Mouse (Mus musculus): ENCODE measurements at regions not wholly inside any gene's neighbourhood (a gene's known extent, or its start where the extent isn't known, plus 50 kb on each side); places are given as distances from the start of the nearest gene placed in this dataset.
"Not testable (repeated sequence)": the region's sequence is repeated elsewhere in the genome, so short reads cannot be mapped to it uniquely, and the experiment has no call there.

DNA sequence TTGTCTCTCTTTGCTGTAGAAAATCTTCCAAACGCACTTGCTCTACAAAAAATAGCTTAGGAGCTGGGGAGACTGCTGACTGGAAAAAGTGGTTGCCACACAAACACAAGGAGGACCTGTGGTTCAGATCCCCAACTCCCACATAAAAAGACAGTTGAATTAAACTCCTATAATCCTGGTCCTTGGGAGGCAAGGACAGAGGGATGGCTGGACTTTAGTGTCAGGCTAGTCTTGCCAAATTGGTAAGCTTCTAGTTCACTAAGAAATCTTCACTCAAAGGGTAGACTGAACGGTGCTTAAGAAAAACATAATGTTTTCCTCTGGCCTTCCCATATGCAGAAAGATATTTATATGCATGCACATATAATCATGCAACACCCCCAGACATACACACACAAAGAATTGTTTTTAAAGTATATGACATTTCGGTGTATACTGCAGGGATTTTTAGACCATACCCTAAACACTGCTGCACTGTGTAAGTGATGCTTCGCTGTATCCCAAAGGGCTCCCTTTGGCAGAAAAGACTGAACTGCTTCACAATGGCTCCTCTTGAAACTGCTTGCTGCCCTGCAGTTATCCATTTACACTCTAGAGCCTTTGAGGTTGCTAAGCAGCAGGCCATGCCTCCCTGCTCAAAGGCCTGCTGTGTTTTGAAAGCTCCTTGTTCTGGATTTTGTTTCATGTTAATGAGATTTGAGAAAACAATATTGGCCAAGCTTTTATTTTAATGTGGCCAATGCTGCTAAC is 1299.3 kb downstream of the Zfp704 start:
- peak; percentile 25 for DNase-seq (ENCODE audit: low spot score)

DNA sequence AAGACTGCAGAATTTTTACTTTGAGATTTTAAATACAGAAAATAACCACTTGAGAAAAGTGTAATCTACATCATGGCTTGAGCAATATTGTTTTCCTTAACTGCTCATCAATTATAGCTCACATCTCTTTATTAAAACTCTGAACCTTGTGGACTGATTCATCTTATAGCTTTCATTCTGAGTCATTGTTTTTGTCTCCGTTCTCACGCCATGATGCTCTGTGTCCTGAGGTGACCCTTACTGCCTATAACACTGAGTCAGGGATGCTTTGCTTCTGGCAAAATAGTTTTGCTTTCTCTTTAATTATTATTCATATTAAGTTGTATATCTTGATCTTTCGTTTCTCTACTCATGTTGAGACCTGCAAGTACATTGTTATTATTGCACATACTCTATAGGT is 1302.6 kb downstream of the Zfp704 start:
- no peak for DNase-seq (ENCODE audit: low spot score)

DNA sequence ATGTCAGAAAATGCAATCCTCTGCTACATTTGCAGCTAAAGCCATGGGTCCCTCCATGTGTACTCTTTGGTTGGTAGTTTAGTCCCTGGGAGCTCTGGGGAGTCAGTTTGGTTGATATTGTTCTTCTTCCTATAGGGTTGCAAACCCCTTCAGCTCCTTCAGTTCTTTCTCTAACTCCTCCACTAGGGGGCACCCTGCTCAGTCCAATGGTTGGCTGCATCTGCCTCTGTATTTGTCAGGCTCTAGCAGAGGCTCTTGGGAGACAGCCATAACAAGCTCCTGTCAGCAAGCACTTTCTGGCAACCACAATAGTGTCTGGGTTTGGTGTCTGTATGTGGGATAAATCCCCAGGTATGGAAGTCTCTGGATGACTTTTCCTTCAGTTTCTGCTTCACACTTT is 1305.1 kb downstream of the Zfp704 start:
- no peak for DNase-seq (ENCODE audit: low spot score)

DNA sequence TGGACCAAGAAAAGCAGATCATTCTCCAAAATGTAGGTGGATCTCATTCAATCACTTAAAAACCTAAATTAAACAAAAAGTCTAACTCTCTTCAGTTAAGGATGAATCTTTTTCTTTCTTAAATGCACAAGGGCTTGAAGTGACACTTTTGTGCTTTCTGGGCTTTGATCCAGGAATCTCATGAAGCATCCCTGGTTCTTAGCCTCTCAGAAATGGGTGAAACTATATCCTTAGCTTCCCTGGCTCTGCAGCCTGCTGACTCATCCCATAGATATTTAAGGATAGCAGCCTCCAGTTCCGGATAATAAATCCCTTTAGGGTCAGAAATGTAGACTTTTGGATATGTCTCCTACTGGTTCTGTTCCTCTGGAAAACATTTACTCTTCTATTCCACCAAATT is 1316.8 kb downstream of the Zfp704 start:
- peak; percentile 29 for DNase-seq (ENCODE audit: low spot score)

DNA sequence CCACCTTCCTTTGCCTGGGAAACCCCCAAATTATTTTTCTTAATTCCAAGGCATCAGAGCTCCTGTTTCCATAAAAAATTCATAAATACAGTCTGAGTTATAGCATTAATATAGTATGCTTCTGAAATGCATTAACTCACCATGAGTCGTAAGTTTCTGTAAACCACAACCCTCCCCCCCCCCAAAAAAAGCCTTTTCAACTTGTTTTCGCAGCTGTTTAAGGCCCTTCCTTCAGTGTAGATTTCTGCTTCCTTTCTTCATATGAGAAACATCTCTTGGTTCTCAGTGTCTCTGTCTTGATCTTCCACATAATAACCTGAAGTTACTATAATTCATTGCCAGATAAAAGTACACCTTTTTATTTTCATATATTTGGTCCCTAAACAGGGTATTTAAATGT is 1320.3 kb downstream of the Zfp704 start:
- DNase-seq (ENCODE audit: low spot score), result no peak

DNA sequence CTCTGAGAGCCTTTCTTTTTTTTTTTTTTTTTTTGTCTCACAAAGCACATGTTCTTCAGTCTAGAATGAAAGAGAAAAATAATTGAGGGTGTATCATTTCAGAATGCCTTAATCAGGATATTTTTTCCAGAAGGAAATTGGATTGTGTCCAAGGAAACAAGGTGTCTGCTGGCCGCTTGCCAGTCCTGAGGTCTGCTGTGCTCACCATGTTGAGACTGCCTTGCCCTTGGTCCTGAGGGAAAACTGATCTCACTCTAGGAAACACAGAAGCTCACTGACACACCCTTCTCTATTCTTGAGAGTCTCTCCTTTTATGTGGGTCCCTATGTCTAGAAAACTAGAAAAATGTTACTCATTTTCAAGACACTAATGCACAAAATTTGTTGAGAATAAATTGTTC is 1321.4 kb downstream of the Zfp704 start:
- peak; percentile 47 for DNase-seq (ENCODE audit: low spot score)

DNA sequence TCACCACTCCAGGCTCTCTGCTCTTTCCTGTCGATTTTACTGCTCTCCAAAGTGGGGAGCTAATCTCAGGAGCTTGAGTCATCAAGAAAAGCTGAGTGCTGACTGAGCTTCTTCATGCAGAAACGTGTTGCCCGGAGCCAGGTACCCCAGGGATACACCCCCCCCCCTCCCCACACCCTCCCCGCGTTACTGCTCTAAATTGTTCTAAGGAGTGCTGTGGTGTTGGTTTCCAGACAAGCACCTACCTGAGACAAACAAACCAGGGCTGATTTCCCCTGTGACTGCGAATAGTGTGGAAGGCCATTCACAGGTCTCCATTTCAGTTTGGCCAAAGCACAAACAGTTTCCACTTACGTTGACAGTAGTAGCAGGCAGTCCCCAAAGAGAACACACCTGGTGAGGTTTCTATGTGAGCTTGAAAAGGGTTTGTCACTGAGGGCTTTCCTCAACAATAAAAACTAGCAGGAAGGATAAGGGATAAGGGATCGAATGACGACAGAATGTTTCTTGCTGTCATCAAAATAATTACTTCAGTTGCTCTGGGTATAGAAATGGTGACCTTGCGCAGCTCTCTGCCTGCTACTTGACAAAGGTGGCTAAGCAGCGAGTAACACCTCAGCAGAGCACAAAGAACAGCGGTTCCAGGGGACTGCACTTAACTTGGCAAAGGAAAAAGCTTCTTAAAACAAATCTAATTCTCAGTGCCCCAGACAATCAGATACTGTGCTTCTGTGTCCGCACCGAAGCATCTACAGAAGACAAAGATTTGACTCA is 1325.0 kb downstream of the Zfp704 start:
- peak; percentile 22 for DNase-seq (ENCODE audit: low spot score)

DNA sequence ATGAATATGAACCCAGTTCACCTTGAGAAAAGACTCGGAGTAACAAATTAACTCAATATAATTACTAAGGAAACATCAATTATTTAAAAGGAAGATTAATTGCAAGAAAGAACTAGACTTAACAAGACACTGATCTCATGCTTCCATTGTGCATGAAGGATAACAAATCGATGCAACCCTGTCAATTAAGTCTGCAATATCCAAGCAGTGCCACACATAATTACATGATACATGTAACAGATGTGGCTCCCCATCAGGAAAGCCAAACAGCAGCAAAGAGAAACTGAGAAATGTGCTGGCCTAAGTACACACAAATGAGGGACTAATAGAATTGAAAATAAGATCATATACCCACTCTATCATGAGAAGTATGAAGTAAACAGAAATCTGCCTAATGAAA is 1327.5 kb downstream of the Zfp704 start:
- DNase-seq (ENCODE audit: low spot score), result peak; percentile 74

DNA sequence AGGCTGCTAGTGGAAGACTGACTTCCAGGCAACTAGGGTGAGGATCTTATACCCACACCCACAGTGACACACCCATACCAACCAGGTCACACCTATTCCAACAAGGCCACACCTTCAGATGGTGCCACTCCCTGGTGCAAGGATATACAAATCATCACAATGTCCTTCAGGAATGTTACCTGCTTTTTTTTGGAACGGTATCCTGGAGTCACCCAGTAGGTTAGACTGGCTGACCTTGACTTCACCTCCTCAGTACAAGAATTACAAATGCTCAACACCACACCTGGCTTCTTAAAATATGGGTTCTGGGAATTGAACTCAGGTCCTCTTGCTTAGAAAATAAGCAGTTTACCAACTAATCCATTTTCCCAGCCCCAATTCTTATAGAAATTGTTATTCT is 1333.2 kb downstream of the Zfp704 start:
- DNase-seq (ENCODE audit: low spot score), result no peak

DNA sequence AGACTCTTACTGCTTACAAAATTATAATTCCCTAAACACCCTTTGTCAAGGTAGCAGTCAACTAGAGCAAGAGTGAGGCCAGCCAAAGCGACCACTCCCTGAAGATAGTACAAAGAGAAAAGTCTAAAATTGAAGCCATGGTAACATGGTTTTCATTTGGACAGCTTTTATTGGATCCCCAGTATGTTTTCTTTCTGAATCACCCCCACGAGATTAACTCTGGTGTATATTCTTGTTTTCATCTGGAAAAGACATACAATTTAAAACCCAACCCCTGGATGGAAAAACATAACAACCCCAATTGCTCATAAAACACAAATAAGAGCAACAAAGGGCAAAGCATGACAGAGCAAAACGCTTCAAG is 1339.0 kb downstream of the Zfp704 start:
- DNase-seq (ENCODE audit: low spot score), result no peak

DNA sequence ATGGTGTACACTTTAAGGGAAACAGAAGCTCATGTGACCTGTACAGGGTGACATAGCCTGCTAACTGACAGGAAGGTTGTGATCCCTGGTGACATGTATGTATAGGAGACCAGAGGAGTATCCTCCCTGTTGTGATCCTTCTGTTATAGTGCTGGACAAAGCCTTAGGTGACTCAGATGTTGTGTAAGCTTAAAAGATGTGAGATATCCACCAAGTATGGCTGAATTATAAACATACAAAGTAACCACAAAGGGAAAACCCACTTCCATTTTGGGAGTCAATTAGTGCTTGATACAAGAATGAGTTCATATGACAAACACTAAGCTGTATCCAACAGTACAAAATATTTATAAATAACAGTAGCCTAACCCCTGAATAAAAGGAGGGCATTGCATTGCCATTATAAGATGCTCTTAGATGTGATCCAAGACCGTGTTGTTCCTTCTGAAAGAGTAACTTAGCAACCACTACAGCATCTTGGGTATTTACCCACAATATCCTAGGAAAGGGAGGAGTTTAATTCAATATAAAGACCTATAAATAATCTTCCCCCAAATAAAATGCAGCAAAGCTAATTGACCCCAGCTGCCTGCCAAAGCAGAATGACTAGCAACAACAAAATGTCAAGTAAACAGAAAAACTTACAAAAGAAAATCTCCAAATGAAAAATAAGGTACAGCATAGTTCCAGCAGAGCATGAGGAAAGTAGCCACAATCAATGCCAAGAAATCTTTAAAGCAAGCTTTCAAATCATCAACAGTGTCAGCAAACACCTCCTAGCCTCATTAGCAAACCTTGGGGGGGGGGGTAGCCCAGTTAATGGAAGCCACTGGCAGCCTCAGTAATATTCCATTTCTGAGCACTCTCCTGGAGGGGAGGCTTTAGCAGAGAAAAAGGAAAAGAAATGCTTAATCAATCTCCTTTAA is 1339.6 kb downstream of the Zfp704 start:
- DNase-seq (ENCODE audit: low spot score), result no peak

DNA sequence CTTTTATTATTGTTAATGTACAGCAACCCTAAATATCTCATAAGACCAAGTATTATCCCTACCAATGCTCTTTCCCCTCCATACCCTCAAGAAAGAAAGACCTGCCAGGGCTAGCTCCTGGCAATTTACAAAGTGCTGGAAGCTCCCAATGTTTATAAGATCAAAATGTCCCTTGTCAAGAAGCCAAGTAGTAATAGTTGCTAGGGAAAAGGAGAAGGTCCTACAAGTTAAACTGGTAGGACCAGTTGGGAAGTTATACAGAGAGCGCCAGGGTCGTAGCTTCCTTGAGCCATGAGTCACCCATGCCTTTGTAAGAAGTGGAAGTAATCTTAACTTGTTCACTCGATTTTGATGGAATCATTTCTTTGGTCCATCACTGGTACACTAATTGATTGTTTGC is 1344.1 kb downstream of the Zfp704 start:
- no peak for DNase-seq (ENCODE audit: low spot score)

DNA sequence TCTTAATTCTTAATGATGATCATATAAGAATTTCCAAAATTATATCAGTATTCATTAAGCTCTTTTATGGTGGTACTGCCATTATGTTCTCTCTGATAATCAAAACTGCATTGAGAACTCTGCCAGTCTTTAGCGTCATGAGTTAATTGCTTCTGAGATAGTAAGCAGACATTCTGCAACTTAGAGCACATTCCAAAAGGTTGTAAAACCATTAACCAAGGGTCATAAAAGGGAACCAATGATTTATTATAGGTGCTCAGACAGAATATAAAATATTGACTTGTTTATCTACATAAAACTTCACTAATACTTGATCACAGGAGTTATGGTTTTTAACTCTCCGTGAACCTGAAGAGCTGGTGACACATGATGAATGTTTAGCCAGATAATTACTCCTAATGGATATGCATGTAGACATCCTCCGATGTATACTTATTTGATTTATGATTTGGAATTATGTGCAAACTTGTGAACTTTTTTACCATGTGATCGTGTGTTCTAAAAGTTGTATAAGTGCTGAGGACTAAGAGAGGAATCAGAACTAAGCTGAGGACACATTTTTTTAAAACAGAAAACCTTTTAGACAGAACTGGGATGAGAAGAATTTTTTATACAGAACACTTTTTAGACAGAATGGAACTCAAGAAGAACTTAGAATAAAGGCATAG is 1345.4 kb downstream of the Zfp704 start:
- no peak for DNase-seq (ENCODE audit: low spot score)

DNA sequence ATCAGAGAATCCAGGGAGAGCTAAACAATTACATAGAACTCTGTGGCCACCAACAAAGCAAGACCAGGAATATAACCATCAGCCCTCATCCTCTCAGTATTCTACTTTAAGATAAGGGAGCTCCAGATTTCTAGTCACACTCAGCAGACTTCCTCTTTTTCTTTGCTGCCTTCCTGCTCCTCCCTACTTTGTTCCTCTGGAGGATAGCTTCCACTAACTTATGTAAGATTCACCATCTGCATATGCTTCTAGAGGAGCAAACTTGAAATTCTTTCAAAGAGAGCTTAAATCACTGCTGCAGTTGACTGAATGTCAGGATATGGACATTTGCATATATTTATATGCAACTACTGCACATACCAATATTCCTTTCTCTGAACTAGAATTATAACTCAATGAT is 1352.6 kb downstream of the Zfp704 start:
- DNase-seq (ENCODE audit: low spot score), result no peak

DNA sequence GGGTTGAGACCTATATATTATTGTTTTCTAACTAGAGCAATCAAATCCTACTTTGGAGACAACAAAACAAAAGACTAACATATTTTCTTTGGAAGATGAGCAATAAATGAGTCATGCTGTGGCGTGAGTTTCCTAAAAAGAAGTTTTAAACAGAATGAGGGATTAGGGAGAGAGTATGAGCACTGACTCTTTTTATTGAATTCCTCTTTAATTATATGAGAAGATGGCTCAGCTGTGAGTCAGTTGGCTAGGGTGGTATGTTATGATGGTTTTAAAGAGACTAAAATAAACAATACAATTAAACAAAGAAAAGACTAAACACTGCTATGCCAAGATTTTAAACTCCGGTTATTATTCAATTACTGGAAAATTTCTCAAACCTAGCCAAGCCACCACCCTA is 1357.6 kb downstream of the Zfp704 start:
- DNase-seq (ENCODE audit: low spot score), result no peak

DNA sequence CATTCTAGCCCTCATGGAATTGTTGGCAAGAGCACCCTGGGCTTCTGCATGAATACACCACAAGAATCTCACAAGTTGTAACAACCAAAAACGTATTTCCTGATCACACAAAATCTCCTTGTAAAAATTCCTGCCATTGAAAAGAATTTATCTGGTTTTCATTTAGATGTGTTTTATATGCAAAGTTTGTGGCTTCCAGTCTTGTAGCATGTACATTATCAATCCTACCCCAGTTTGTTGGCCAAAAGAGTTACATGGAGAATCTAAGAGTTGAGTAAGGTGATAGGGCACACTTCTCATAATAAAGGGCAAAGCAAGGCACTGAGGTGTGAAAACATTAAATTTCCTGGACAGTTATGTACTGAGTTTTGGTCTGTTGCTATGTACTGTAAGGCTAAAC is 1361.0 kb downstream of the Zfp704 start:
- DNase-seq (ENCODE audit: low spot score), result no peak

DNA sequence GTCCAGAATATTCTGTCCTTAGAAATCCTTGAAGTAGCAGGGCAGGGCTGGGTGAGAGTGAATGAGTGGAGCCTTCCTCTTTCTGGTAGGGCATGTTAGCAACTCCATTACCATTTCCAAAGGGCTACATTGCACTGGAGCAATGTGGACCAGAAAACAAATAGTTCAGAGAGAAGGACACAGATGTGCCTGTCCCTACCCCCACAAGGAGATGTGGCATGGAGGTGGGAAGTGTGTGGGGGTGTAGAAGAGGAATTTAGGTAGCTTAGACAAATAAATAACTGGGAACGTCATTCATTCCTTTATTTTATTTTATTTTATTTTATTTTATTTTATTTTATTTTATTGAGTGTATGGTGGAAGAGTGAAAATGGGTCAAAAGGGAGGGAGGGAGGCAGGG is 1364.1 kb downstream of the Zfp704 start:
- DNase-seq (ENCODE audit: low spot score), result not testable (repeated sequence)

DNA sequence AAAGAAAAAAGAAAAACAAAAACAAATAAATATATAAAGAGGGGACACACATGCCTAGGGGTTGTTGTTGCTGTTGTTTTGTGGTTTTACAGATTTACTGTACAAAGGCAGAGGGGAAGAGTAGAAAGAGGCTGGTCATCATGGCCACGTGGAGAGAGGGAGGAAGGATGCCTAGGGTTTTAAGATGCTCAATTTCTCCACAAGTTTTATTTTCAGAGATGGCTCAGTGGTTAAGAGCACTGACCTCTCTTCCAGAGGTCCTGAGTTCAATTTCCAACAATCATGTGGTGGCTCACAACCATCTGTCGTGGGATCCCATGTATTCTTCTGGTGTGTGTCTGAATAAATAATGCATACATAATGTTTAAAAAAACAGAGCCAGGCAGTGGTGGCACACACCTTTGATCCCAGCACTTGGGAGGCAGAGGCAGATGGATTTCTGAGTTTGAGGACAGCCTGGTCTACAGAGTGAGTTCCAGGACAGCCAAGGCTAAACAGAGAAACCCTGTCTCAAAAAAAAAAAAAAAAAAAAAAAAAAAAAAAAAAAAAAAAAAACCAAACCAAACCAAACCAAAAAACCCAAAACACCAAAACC is 1364.6 kb downstream of the Zfp704 start:
- peak; percentile 72 for DNase-seq (ENCODE audit: low spot score)

DNA sequence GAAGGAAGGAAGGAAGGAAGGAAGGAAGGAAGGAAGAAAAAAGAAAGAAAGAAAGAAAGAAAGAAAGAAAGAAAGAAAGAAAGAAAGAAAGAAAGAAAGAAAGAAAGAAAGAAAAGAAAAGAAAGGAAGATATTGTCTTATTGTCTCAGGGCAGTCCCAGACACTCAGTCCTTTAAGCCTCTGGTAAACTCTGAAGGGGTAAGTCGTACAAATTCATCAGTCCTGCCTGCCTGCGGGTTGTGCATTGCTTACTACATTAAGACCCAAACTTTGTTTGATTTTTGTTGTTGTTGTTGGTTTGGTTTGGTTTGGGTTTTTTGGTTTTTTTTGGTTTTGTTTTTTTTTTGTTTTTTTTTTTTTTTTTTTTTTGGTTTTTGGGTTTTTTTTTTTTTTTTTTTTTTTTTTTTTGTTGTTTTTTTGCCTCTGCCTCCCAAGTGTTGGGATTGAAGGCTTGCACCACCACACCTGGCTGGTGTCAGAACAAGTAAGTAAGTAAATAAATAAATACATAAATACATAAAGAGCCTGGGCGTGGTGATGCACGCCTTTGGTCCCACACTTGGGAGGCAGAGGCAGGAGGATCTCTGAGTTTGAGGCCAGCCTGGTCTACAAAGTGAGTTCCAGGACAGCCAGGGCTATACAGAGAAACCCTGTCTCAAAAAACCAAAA is 1365.2 kb downstream of the Zfp704 start:
- DNase-seq (ENCODE audit: low spot score), result peak; percentile 83

DNA sequence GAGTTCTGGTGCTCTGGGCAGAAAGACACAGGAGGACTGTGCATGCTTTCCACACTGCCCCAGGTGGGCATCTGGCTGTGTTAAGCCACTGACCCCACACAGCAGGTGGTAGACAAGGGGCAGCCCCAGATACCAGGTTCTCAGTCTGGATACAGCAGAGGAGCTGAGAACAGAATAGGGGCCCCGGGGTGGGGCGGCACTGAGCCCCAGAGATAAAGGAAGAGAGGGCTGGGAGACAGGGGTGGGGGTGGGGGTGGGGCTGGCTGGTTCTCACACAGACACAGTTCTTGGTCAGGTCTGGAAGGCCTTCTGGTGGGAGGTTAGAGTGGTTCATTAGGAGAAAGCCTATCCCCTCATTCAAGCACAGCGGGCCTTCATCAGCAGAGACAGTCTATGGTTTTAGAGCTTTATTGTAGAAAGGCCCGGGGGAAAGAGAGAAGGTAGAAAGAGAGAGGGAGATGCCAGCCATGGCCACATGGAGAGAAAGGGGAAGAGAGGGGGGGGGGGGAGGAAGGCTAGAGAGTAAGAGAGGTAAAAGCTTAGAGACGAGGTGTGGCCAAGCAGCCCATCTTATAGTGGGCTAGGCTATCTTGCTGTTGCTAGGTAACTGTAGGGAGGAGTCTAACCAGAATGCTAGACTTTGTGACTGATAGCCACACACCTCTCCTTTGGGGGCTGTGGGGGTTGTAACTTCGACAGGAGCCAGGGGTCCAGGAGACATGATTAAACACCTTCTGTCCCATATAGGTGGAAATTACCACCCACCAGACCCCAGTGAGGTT is 1403.1 kb downstream of the Zfp704 start:
- DNase-seq (ENCODE audit: low spot score), result no peak
